Mouse (Mus musculus): Measurements from ENCODE around the gene Dpep1. TPM values are rescaled to one million over a fixed set of nuclear protein-coding genes. Genes with fewer than 3 reads are reported as not detected.

The Dpep1 gene
- polyA plus RNA-seq, 1 experiment, result 13.2 TPM

DNA sequence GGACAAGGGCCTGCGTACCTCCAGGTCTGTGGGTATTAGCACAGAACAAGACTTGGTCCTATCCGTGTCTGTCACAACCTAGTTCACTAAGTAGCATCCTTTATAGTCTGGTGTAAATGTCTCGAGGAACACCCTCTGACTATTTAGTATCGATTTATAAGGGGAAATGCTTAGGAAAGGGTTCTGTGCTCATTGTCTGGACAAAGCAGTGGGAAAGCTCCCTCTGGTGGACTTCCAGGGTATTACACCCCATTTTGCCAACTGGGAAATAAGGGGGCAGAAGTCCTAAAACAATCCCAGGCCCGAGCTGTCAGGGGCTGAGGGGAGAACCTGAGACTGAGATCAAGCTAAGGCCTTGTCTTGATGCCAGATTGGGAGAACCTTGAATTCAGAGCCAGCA is 16.2 kb downstream of the Dpep1 start:
- peak; percentile 70 for DNase-seq
- H3K4me1 ChIP-seq (replicated peaks; ENCODE audit: control insufficient read depth, insufficient read depth, low read length), result no peaks in the 10 kb centered on the region
- 22% methylated on average over 5 of the region's 5 CpGs for WGBS
- H3K27me3 ChIP-seq (ENCODE audit: control insufficient read depth, insufficient read depth, low read length), result no peaks in the 10 kb centered on the region; the same call in 1 of the 2 replicates
- TF ChIP-seq POLR2A (IDR thresholded peaks at IDR 0.05; ENCODE audit: control insufficient read depth, extremely low read depth, insufficient read depth, low read length, poor library complexity), result no peak
- TF ChIP-seq CTCF (IDR thresholded peaks at IDR 0.05; ENCODE audit: borderline replicate concordance, control insufficient read depth, extremely low read depth, insufficient read depth, low read length, poor library complexity), result peak; percentile 23; the same call in 1 of the 2 replicates
- H3K36me3 ChIP-seq (ENCODE audit: control insufficient read depth, insufficient read depth, low read length), result peaks cover 18% of the 10 kb centered on the region
- H3K4me3 ChIP-seq (ENCODE audit: control insufficient read depth, insufficient read depth, low read length), result no peak overlapping the region
- H3K27ac ChIP-seq (ENCODE audit: control insufficient read depth, insufficient read depth, low read length), result no peak overlapping the region

- H3K27ac ChIP-seq (ENCODE audit: control insufficient read depth, insufficient read depth, low read length), result no peak overlapping the region
- 88% methylated on average over 3 of the region's 3 CpGs for WGBS
- H3K27me3 ChIP-seq (ENCODE audit: control insufficient read depth, insufficient read depth, low read length), result no peaks in the 10 kb centered on the region; the same call in 1 of the 2 replicates
- H3K36me3 ChIP-seq (ENCODE audit: control insufficient read depth, insufficient read depth, low read length), result peaks cover 27% of the 10 kb centered on the region
- H3K4me1 ChIP-seq (replicated peaks; ENCODE audit: control insufficient read depth, insufficient read depth, low read length), result no peaks in the 10 kb centered on the region
- TF ChIP-seq CTCF (IDR thresholded peaks at IDR 0.05; ENCODE audit: borderline replicate concordance, control insufficient read depth, extremely low read depth, insufficient read depth, low read length, poor library complexity), result no peak
- no peak for TF ChIP-seq POLR2A (IDR thresholded peaks at IDR 0.05; ENCODE audit: control insufficient read depth, extremely low read depth, insufficient read depth, low read length, poor library complexity)
- H3K4me3 ChIP-seq (ENCODE audit: control insufficient read depth, insufficient read depth, low read length), result no peak overlapping the region
- DNase-seq, result no peak
Observed at GRCm38 (mm10) chr8:123203571-123203970, 17.5 kb downstream of the Dpep1 start.

GRCm38 (mm10) chr8:123211876-123212275 is 25.8 kb downstream of the Dpep1 start:
- Histone ChIP-seq H3K36me3 (ENCODE audit: control insufficient read depth, insufficient read depth, low read length) (peaks cover 24% of the 10 kb centered on the region), H3K4me3 (ENCODE audit: control insufficient read depth, insufficient read depth, low read length) (peak overlapping the region; percentile 60), H3K27me3 (ENCODE audit: control insufficient read depth, insufficient read depth, low read length) (no peaks in the 10 kb centered on the region), H3K4me1 (replicated peaks; ENCODE audit: control insufficient read depth, insufficient read depth, low read length) (peaks cover 12% of the 10 kb centered on the region), H3K27ac (ENCODE audit: control insufficient read depth, insufficient read depth, low read length) (no peak overlapping the region)
- no peak for DNase-seq
- 17% methylated on average over 10 of the region's 10 CpGs for WGBS
- TF ChIP-seq CTCF (IDR thresholded peaks at IDR 0.05; ENCODE audit: borderline replicate concordance, control insufficient read depth, extremely low read depth, insufficient read depth, low read length, poor library complexity) (no peak), POLR2A (IDR thresholded peaks at IDR 0.05; ENCODE audit: control insufficient read depth, extremely low read depth, insufficient read depth, low read length, poor library complexity) (no peak)

GRCm38 (mm10) chr8:123212321-123213117 is 26.5 kb downstream of the Dpep1 start, which contains the start of the genes Chmp1a and Spata33:
Chmp1a (minus strand) TSS chr8:123212763.
Spata33 (plus strand) TSS chr8:123212832.
- peak within 1 kb of the TSS; percentile 60 for H3K4me3 ChIP-seq (ENCODE audit: control insufficient read depth, insufficient read depth, low read length)
- DNase-seq, result peak; percentile 81
- no peaks in the 10 kb centered on the region for H3K27me3 ChIP-seq (ENCODE audit: control insufficient read depth, insufficient read depth, low read length)
- peaks cover 18% of the 10 kb centered on the region for H3K36me3 ChIP-seq (ENCODE audit: control insufficient read depth, insufficient read depth, low read length)
- no peak within 1 kb of the TSS for H3K27ac ChIP-seq (ENCODE audit: control insufficient read depth, insufficient read depth, low read length)
- H3K4me1 ChIP-seq (replicated peaks; ENCODE audit: control insufficient read depth, insufficient read depth, low read length), result peaks cover 12% of the 10 kb centered on the region
- peak; percentile 83; the same call in 1 of the 2 replicates for TF ChIP-seq CTCF (IDR thresholded peaks at IDR 0.05; ENCODE audit: borderline replicate concordance, control insufficient read depth, extremely low read depth, insufficient read depth, low read length, poor library complexity)
- TF ChIP-seq POLR2A (IDR thresholded peaks at IDR 0.05; ENCODE audit: control insufficient read depth, extremely low read depth, insufficient read depth, low read length, poor library complexity), result peak; percentile 86
- WGBS, result under 1% methylated on average over 76 of the region's 76 CpGs

DNA sequence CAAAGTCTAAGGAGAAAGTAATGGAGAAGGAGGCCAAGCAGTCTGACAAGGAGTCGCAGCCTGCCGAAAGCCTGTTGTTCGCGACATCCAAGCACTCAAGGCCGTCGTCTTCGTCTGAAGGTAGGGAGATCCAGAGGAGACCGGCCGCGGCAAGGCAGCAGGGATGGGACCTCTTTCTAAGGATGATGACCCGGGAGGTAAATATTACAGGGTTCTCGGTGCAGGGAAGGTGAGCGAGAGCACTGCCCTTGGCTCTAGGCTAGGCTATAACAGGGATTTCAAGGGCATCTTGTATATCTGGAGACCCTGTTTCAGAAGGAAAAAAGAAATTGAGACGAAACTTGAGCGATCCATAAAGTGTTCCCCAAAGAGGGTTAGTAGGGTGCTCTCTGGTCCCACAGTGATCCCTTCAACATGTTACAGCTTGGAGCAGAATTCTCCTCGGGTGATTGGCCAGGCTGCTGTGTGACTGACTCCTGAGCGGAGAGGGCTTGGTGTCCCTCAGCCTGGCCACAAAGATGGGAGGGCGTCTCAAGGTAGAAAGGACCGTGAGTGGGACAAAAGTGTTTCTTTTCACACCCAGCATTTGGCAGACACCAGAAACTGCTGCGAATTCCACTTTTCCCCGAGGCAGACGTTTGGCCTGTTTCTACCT is 27.2 kb downstream of the Dpep1 start:
- Histone ChIP-seq H3K36me3 (ENCODE audit: control insufficient read depth, insufficient read depth, low read length) (peaks cover 11% of the 10 kb centered on the region), H3K27me3 (ENCODE audit: control insufficient read depth, insufficient read depth, low read length) (no peaks in the 10 kb centered on the region), H3K4me3 (ENCODE audit: control insufficient read depth, insufficient read depth, low read length) (peak overlapping the region; percentile 60), H3K4me1 (replicated peaks; ENCODE audit: control insufficient read depth, insufficient read depth, low read length) (peaks cover 12% of the 10 kb centered on the region), H3K27ac (ENCODE audit: control insufficient read depth, insufficient read depth, low read length) (no peak overlapping the region)
- no peak for DNase-seq
- WGBS, result 29% methylated on average over 22 of the region's 22 CpGs
- TF ChIP-seq POLR2A (IDR thresholded peaks at IDR 0.05; ENCODE audit: control insufficient read depth, extremely low read depth, insufficient read depth, low read length, poor library complexity) (no peak), CTCF (IDR thresholded peaks at IDR 0.05; ENCODE audit: borderline replicate concordance, control insufficient read depth, extremely low read depth, insufficient read depth, low read length, poor library complexity) (no peak)

- Histone ChIP-seq H3K4me3 (ENCODE audit: control insufficient read depth, insufficient read depth, low read length) (no peak overlapping the region), H3K4me1 (replicated peaks; ENCODE audit: control insufficient read depth, insufficient read depth, low read length) (peaks cover 12% of the 10 kb centered on the region), H3K36me3 (ENCODE audit: control insufficient read depth, insufficient read depth, low read length) (no peaks in the 10 kb centered on the region), H3K27ac (ENCODE audit: control insufficient read depth, insufficient read depth, low read length) (no peak overlapping the region), H3K27me3 (ENCODE audit: control insufficient read depth, insufficient read depth, low read length) (no peaks in the 10 kb centered on the region)
- TF ChIP-seq POLR2A (IDR thresholded peaks at IDR 0.05; ENCODE audit: control insufficient read depth, extremely low read depth, insufficient read depth, low read length, poor library complexity), result no peak
- DNase-seq, result no peak
- 87% methylated on average over 3 of the region's 3 CpGs for WGBS
Observed at GRCm38 (mm10) chr8:123215430-123215829, 29.4 kb downstream of the Dpep1 start.

All from thymus, adult 2 months (tissue).